Mouse (Mus musculus): ENCODE data around the gene Stim1. TPM values are rescaled to one million over a fixed set of nuclear protein-coding genes. Genes with fewer than 3 reads are reported as not detected.

Stim1 gene
- polyA plus RNA-seq, 1 experiment from 2014 or later = 11.6 TPM

DNA sequence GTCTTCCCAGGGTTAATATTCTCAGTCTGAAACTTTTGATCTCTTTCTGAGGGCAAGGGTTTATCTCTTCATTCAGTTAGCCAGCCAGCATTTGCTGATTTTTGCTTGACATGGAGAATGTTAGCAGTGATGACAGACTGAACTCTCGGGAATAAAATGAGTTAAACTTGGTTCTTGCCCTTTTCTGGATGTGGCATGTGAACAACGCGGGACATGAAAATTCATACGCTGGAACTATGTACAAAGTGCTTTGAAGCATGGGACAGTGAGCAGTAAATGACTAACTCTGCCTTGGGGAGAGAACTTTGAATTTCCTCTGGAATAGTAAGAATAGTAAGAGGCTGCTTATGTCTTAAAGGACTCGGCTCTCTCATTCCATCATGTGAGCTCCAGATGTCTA is 81.6 kb downstream of the Stim1 start:
- no peak overlapping the region for H3K9ac ChIP-seq (ENCODE audit: low read depth, low read length)
- ATAC-seq (ENCODE audit: low FRiP score, low TSS enrichment) = no peak
- H3K27ac ChIP-seq (ENCODE audit: low read depth, low read length) = no peak overlapping the region
- 67% methylated on average over 5 of the region's 5 CpGs for WGBS
- no peaks in the 10 kb centered on the region for H3K36me3 ChIP-seq (ENCODE audit: control insufficient read depth, insufficient read depth, low read length)
- H3K4me2 ChIP-seq (replicated peaks; ENCODE audit: low read depth, low read length) = no peak overlapping the region
- H3K4me3 ChIP-seq (ENCODE audit: low read length) = no peak overlapping the region
- H3K9me3 ChIP-seq (ENCODE audit: control insufficient read depth, low read length) = no peaks in the 10 kb centered on the region
- H3K4me1 ChIP-seq (ENCODE audit: control insufficient read depth, insufficient read depth, low read length) = no peaks in the 10 kb centered on the region
- no peaks in the 10 kb centered on the region for H3K27me3 ChIP-seq (ENCODE audit: control insufficient read depth, insufficient read depth, low read length)

GRCm38 (mm10) chr7:102353420-102353819 is 85.8 kb downstream of the Stim1 start:
- no peaks in the 10 kb centered on the region for H3K9me3 ChIP-seq (ENCODE audit: control insufficient read depth, low read length)
- no peaks in the 10 kb centered on the region for H3K4me1 ChIP-seq (ENCODE audit: control insufficient read depth, insufficient read depth, low read length)
- H3K36me3 ChIP-seq (ENCODE audit: control insufficient read depth, insufficient read depth, low read length) = no peaks in the 10 kb centered on the region
- WGBS = 31% methylated on average over 1 of the region's 1 CpGs
- H3K4me3 ChIP-seq (ENCODE audit: low read length) = no peak overlapping the region
- H3K27me3 ChIP-seq (ENCODE audit: control insufficient read depth, insufficient read depth, low read length) = no peaks in the 10 kb centered on the region
- H3K4me2 ChIP-seq (replicated peaks; ENCODE audit: low read depth, low read length) = no peak overlapping the region
- ATAC-seq (ENCODE audit: low FRiP score, low TSS enrichment) = no peak
- no peak overlapping the region for H3K9ac ChIP-seq (ENCODE audit: low read depth, low read length)
- no peak overlapping the region for H3K27ac ChIP-seq (ENCODE audit: low read depth, low read length)

GRCm38 (mm10) chr7:102358124-102358523 is 90.5 kb downstream of the Stim1 start:
- Histone ChIP-seq H3K36me3 (ENCODE audit: control insufficient read depth, insufficient read depth, low read length) (no peaks in the 10 kb centered on the region), H3K4me2 (replicated peaks; ENCODE audit: low read depth, low read length) (no peak overlapping the region), H3K27me3 (ENCODE audit: control insufficient read depth, insufficient read depth, low read length) (no peaks in the 10 kb centered on the region), H3K4me3 (ENCODE audit: low read length) (no peak overlapping the region), H3K4me1 (ENCODE audit: control insufficient read depth, insufficient read depth, low read length) (no peaks in the 10 kb centered on the region), H3K9ac (ENCODE audit: low read depth, low read length) (no peak overlapping the region), H3K9me3 (ENCODE audit: control insufficient read depth, low read length) (no peaks in the 10 kb centered on the region), H3K27ac (ENCODE audit: low read depth, low read length) (no peak overlapping the region)
- 95% methylated on average over 3 of the region's 3 CpGs for WGBS
- ATAC-seq (ENCODE audit: low FRiP score, low TSS enrichment) = no peak

DNA sequence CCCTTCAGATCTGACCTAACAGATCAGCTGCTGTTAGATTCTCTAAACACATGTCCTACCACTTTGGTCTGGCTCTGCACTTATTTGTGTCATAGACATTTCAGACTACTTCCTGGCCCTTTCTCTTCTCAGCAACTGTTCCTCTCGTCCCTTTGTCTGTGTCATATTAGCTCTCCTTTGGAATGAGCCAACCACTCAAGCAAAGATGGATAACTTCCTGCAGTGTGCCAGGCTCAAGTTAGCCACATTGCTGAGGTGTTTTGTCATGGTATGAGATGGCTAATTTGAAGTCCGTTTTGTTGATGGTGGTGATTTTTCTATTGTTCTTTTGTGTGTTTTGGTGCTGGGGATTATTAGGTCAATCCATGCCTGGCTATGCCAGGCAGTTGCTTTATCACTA is 93.7 kb downstream of the Stim1 start:
- no peaks in the 10 kb centered on the region for H3K36me3 ChIP-seq (ENCODE audit: control insufficient read depth, insufficient read depth, low read length)
- H3K9ac ChIP-seq (ENCODE audit: low read depth, low read length) = no peak overlapping the region
- H3K4me3 ChIP-seq (ENCODE audit: low read length) = no peak overlapping the region
- H3K4me1 ChIP-seq (ENCODE audit: control insufficient read depth, insufficient read depth, low read length) = no peaks in the 10 kb centered on the region
- ATAC-seq (ENCODE audit: low FRiP score, low TSS enrichment) = no peak
- H3K9me3 ChIP-seq (ENCODE audit: control insufficient read depth, low read length) = no peaks in the 10 kb centered on the region
- H3K27me3 ChIP-seq (ENCODE audit: control insufficient read depth, insufficient read depth, low read length) = no peaks in the 10 kb centered on the region
- H3K4me2 ChIP-seq (replicated peaks; ENCODE audit: low read depth, low read length) = no peak overlapping the region
- no peak overlapping the region for H3K27ac ChIP-seq (ENCODE audit: low read depth, low read length)
- 43% methylated on average over 2 of the region's 2 CpGs for WGBS

GRCm38 (mm10) chr7:102363853-102364252 is 96.2 kb downstream of the Stim1 start:
- ATAC-seq (ENCODE audit: low FRiP score, low TSS enrichment) = no peak
- no peaks in the 10 kb centered on the region for H3K27me3 ChIP-seq (ENCODE audit: control insufficient read depth, insufficient read depth, low read length)
- no peak overlapping the region for H3K4me3 ChIP-seq (ENCODE audit: low read length)
- H3K9ac ChIP-seq (ENCODE audit: low read depth, low read length) = no peak overlapping the region
- H3K4me1 ChIP-seq (ENCODE audit: control insufficient read depth, insufficient read depth, low read length) = no peaks in the 10 kb centered on the region
- H3K9me3 ChIP-seq (ENCODE audit: control insufficient read depth, low read length) = no peaks in the 10 kb centered on the region
- no peaks in the 10 kb centered on the region for H3K36me3 ChIP-seq (ENCODE audit: control insufficient read depth, insufficient read depth, low read length)
- no peak overlapping the region for H3K4me2 ChIP-seq (replicated peaks; ENCODE audit: low read depth, low read length)
- WGBS = 81% methylated on average over 1 of the region's 1 CpGs
- no peak overlapping the region for H3K27ac ChIP-seq (ENCODE audit: low read depth, low read length)

GRCm38 (mm10) chr7:102369661-102370060 is 102.1 kb downstream of the Stim1 start:
- ATAC-seq (ENCODE audit: low FRiP score, low TSS enrichment) = peak; percentile 78; the same call in 1 of the 2 replicates
- H3K4me1 ChIP-seq (ENCODE audit: control insufficient read depth, insufficient read depth, low read length) = 0 out of 2 replicates have a peak, but pooled peaks cover 3% of the 10 kb centered on the region
- H3K36me3 ChIP-seq (ENCODE audit: control insufficient read depth, insufficient read depth, low read length) = no peaks in the 10 kb centered on the region
- WGBS = 25% methylated on average over 4 of the region's 4 CpGs
- H3K4me3 ChIP-seq (ENCODE audit: low read length) = no peak overlapping the region
- no peak overlapping the region for H3K4me2 ChIP-seq (replicated peaks; ENCODE audit: low read depth, low read length)
- H3K9me3 ChIP-seq (ENCODE audit: control insufficient read depth, low read length) = no peaks in the 10 kb centered on the region
- H3K9ac ChIP-seq (ENCODE audit: low read depth, low read length) = no peak overlapping the region
- no peak overlapping the region for H3K27ac ChIP-seq (ENCODE audit: low read depth, low read length)
- H3K27me3 ChIP-seq (ENCODE audit: control insufficient read depth, insufficient read depth, low read length) = no peaks in the 10 kb centered on the region

DNA sequence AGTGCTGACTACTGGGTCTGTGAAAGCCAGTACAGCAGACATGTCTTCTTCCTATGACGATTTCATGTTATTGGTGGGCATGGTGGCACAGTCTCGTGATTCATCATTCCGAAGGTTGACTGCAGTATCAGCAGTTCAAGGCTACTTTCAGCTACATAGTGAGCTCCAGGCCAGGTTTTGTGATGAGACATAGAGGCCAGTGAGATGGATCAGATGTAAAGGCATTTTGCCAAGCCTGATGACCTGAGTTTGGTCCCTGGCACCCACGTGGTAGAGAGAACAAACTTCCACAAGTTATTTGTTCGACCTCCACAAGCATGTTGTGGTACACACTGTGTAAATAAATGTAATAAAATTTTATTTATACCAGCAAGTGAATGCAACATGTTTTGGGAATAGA is 102.9 kb downstream of the Stim1 start:
- Histone ChIP-seq H3K27ac (ENCODE audit: low read depth, low read length) (no peak overlapping the region), H3K4me2 (replicated peaks; ENCODE audit: low read depth, low read length) (no peak overlapping the region), H3K27me3 (ENCODE audit: control insufficient read depth, insufficient read depth, low read length) (no peaks in the 10 kb centered on the region), H3K9ac (ENCODE audit: low read depth, low read length) (no peak overlapping the region), H3K4me3 (ENCODE audit: low read length) (no peak overlapping the region), H3K4me1 (ENCODE audit: control insufficient read depth, insufficient read depth, low read length) (0 out of 2 replicates have a peak, but pooled peaks cover 3% of the 10 kb centered on the region), H3K9me3 (ENCODE audit: control insufficient read depth, low read length) (no peaks in the 10 kb centered on the region), H3K36me3 (ENCODE audit: control insufficient read depth, insufficient read depth, low read length) (no peaks in the 10 kb centered on the region)
- ATAC-seq (ENCODE audit: low FRiP score, low TSS enrichment) = no peak
- WGBS = 77% methylated on average over 5 of the region's 5 CpGs

- no peak overlapping the region for H3K4me2 ChIP-seq (replicated peaks; ENCODE audit: low read depth, low read length)
- ATAC-seq (ENCODE audit: low FRiP score, low TSS enrichment) = no peak
- no peaks in the 10 kb centered on the region for H3K36me3 ChIP-seq (ENCODE audit: control insufficient read depth, insufficient read depth, low read length)
- 0 out of 2 replicates have a peak, but pooled peaks cover 3% of the 10 kb centered on the region for H3K4me1 ChIP-seq (ENCODE audit: control insufficient read depth, insufficient read depth, low read length)
- H3K27ac ChIP-seq (ENCODE audit: low read depth, low read length) = no peak overlapping the region
- 93% methylated on average over 3 of the region's 3 CpGs for WGBS
- no peaks in the 10 kb centered on the region for H3K9me3 ChIP-seq (ENCODE audit: control insufficient read depth, low read length)
- no peak overlapping the region for H3K9ac ChIP-seq (ENCODE audit: low read depth, low read length)
- H3K27me3 ChIP-seq (ENCODE audit: control insufficient read depth, insufficient read depth, low read length) = no peaks in the 10 kb centered on the region
- H3K4me3 ChIP-seq (ENCODE audit: low read length) = no peak overlapping the region
Observed at GRCm38 (mm10) chr7:102373382-102374072, 105.9 kb downstream of the Stim1 start.

GRCm38 (mm10) chr7:102383221-102383620 is 115.6 kb downstream of the Stim1 start:
- 84% methylated on average over 7 of the region's 7 CpGs for whole genome bisulfite sequencing
- Histone ChIP-seq H3K27me3 (ENCODE audit: control insufficient read depth, insufficient read depth, low read length) (no peaks in the 10 kb centered on the region), H3K4me1 (ENCODE audit: control insufficient read depth, insufficient read depth, low read length) (no peaks in the 10 kb centered on the region), H3K36me3 (ENCODE audit: control insufficient read depth, insufficient read depth, low read length) (no peaks in the 10 kb centered on the region), H3K27ac (ENCODE audit: low read depth, low read length) (no peak overlapping the region), H3K9ac (ENCODE audit: low read depth, low read length) (no peak overlapping the region), H3K4me3 (ENCODE audit: low read length) (no peak overlapping the region), H3K9me3 (ENCODE audit: control insufficient read depth, low read length) (no peaks in the 10 kb centered on the region), H3K4me2 (replicated peaks; ENCODE audit: low read depth, low read length) (no peak overlapping the region)
- ATAC-seq (ENCODE audit: low FRiP score, low TSS enrichment) = no peak
